Mouse (Mus musculus) R1 (cell line): ENCODE results near the gene Hist1h2be.

Source experiments
- DNase-seq: peaks from one replicate; pipeline ENCODE4 v3.0.0-alpha.2; 2018; ENCODE audit warnings: low read depth, low spot score

Gene Hist1h2be

DNA sequence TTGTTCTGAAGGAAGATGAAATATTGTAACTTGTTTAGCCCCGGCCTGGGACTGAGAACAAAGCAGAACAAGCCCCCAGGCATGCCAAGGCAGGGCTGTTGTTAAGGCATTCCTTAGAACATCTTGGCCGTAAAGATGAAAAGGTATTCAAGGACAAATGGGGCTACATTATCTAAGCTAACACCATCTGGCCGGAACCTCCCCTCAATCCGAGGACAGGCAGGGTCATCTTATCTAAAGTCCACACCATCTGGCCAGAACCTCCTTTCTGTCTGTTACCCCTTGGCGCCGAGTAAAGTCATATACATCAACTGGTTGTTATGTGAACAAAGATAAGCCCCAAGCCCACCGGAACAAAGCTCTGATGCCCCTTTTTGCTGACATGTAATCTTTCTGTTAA lies 29.0 kb downstream of the Hist1h2be start:
- peak; percentile 52 for DNase-seq

- no peak for DNase-seq
These were observed 29.7 kb downstream of the Hist1h2be start for GRCm38 (mm10) chr13:23591206-23591605.

DNA sequence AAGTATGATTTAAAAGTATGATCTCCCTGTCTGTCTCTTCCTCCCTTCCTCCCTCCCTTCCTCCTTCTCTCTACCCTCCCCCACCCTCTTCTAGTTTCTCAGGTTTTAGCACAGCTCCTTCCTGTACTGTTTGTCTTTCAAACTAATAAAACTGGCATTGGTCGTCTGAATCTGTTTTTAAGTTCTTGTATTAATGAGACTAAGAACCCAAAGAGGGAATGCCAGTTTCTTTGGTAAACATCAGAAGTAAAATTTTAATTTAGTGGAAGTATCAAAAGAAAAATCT lies 34.0 kb downstream of the Hist1h2be start:
- peak; percentile 42 for DNase-seq

DNA sequence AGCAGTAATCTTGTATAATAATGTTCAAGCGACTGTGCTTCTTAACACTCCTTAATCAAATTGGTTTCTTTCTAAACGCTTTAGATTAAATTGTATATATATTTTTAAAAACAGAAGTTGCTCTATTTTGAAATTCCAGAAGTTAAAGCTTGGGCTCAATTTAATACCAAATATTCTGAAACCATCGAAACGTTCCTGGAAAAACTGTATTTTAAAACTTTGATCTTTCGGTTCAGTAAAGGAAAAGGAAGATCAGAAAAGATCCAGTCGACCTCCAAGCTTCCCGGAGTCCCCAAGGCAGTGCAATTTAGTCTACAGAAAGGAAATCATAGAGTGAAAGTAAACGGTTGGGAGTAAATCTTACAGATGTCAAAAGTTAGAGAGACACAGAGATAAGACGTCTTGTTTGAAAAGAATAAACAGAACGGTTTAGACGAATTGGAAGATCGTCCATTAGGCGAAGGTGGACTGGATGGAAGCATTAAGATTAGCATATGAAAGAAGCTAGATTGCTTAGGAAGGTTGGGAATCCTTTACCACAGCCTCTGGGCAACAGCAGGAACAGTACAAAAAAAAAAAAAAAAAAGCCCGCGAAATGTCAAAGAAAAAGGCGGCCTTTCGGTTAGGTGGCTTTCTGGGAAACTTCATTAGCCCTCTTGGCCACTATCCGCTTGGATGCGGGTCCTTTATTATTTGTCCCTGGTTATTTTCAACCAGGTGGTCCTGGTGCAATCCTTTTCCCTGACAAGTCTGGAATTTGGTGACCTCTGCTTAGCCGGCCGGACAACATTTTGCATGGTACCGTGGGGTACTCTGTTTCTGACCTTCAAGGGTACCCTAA lies 34.6 kb downstream of the Hist1h2be start:
- peak; percentile 89 for DNase-seq

- DNase-seq, result peak; percentile 96
These were observed 35.4 kb downstream of the Hist1h2be start for GRCm38 (mm10) chr13:23585442-23586098.

DNA sequence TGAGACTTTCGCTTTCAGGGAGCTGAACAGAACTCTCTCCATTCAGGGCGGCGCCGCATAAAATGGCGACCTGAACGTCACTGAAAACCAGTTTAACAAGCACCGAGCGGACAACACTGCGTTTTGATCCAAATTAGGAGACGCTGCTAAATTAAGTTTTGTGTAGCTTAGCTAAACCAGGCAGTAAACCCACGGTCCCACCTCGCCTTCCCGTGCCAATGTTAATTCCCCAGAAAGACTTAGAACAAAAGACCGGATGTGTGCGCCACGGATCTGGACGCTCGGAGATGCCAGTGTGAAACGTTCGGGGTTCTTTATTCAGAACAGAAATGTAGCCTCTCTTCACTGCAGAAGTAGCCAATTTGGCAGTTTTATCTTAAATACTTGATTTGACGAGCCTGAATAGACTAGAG lies 35.9 kb downstream of the Hist1h2be start:
- DNase-seq, result peak; percentile 92

- peak; percentile 64 for DNase-seq
These were observed 36.6 kb downstream of the Hist1h2be start for GRCm38 (mm10) chr13:23584331-23584730.

DNA sequence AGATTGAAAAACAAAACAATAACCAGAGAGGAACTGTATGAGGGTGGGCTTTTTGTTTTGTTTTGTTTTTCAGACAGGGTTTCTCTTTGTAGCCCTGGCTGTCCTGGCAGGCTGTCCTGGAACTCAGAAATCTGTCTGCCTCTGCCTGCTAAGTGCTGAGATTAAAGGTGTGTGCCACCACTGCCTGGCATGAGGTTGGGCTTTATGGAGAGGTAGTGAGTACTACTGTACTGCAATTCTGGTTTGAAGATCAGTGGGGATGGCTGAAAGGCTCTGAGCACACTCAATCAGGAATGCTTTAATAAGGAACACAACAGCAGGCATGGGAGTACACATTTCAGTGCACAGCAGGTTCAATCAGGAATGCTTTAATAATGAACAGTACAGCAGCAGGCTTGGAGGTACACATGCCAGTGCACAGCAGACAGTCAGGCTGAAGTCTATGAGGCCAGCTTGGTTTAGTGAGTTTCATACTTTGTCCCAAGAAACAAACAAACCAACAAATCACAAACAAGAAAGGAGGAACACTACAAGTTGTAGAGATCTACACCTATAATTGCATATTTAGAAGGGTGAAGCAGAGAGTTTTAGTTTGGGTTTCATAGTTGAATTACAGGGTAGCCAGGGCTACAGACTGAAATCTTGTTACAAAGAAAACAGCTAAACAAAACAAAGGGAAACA lies 37.4 kb downstream of the Hist1h2be start:
- no peak for DNase-seq

DNA sequence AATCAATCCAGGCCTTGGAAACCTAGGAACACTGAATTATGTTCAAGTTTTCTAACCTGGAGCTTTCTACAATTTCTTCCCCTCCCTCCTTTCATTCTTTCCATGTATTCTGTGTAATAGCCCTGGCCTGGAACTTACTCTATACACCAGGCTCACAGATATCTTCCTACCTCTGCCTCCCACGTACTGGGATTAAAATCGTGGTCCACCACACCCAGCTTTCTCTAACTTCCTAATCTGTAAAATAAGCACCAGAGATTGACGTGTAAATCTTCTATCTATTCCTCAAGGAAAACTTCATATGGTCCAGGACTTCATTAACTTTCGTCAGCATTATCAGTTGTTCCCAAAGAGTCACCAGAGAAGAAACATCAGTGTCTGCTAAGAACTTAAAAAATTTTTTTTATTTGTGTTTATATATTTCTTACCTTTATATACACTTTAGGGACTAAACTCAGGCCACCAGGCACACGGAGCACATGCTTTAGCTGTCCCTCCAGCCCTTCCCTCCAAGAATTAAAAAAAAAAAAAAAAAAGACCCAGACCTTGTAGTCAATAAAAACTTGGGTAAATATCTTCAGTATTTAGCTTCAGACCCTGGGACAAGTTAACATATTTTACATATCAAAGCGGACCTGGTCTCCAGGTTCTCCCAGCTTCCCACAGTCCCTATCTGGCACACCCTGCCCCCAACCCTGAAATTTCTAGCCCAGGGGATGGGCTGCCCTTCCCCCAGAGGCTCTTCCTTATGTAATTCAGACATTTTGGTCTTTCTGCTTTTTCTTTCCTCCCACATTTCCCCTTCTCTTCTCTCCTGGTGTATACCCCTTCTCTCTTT lies 38.5 kb downstream of the Hist1h2be start:
- DNase-seq, result peak; percentile 90

GRCm38 (mm10) chr13:23581408-23582218 lies 39.3 kb downstream of the Hist1h2be start, which contains the start of gene Hist1h4d:
Gene Hist1h4d (plus strand): TSS chr13:23581598.
- DNase-seq, result peak; percentile 98

GRCm38 (mm10) chr13:23577835-23578234 lies 43.1 kb downstream of the Hist1h2be start:
- DNase-seq, result no peak

- no peak for DNase-seq
These were observed 43.9 kb downstream of the Hist1h2be start for GRCm38 (mm10) chr13:23576906-23577639.

- DNase-seq, result peak; percentile 81
These were observed 44.5 kb downstream of the Hist1h2be start for GRCm38 (mm10) chr13:23576351-23576881.

GRCm38 (mm10) chr13:23575864-23576313 lies 45.0 kb downstream of the Hist1h2be start:
- DNase-seq, result peak; percentile 42

DNA sequence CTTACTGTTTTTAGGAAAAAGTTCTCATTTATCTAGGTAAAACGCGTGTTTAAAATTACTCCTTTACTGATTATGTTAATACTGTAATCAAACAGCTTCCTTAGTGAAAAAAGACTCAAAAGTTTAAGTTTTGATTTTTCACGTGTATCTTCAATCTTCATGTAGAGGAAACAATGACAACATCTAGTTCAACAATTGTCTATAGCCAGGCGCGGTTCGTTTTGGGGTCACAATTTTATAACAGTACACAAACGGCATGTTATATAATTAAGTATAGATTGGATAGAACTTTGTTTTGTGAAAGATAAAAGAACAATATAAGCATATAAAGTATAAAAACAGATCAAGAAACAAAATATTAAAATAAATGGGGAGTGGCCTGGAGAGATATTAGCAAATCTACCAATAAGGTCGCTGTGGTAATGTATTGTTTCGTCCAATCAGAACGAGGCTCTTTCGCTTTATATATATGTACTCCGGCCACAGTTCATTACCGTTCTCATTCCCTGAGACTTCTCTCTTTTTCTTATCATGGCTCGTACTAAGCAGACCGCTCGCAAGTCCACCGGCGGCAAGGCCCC lies 45.6 kb downstream of the Hist1h2be start, which contains the start of gene Hist1h3d:
TSS of gene Hist1h3d (plus strand) at position 493 of the 581 bp plus-strand sequence.
- peak; percentile 91 for DNase-seq

DNA sequence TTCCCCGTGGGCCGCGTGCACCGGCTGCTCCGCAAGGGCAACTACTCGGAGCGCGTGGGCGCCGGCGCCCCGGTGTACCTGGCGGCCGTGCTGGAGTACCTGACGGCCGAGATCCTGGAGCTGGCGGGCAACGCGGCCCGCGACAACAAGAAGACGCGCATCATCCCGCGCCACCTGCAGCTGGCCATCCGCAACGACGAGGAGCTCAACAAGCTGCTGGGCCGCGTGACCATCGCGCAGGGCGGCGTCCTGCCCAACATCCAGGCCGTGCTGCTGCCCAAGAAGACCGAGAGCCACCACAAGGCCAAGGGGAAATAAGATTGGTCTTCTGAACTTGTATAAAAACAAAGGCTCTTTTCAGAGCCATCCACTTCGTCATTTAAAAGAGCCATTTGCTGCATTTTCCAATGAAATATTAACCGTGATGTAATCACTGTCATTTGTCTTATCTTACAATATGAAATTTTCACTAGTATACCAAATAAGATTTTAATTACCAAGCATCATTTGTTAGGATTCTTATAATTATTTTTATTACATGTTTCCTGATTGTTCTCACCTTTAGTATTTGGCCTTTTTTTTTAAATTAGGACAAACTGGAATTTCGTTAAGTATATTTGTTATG lies 46.3 kb downstream of the Hist1h2be start:
- DNase-seq, result peak; percentile 62

- DNase-seq, result peak; percentile 100
These were observed 46.9 kb downstream of the Hist1h2be start, which contains the start of the genes Hist1h2bf and Hist1h2ad for GRCm38 (mm10) chr13:23573898-23574524. Gene Hist1h2bf (minus strand): TSS chr13:23574196. Gene Hist1h2ad (plus strand): TSS chr13:23574381.
